Mouse (Mus musculus) C2C12 (cell line): ENCODE measurements around the gene Itpr1. TPM values are rescaled to one million over a fixed set of nuclear protein-coding genes. Genes with fewer than 3 reads are reported as not detected.

Experiments used
- H3K27me3 ChIP-seq: one replicate; pipeline ENCODE4 v1.6.1; 2011; ENCODE audit not compliant: control insufficient read depth, insufficient read depth, insufficient read length
- H3K36me3 ChIP-seq: one replicate; pipeline ENCODE4 v1.6.1; 2011; ENCODE audit not compliant: control insufficient read depth, insufficient read depth
- H3K4me3 ChIP-seq: one replicate; pipeline ENCODE4 v1.5.1; 2011; ENCODE audit warnings: mild to moderate bottlenecking, control low read depth; ENCODE audit not compliant: poor library complexity, insufficient read depth, severe bottlenecking
- H3K79me2 ChIP-seq: one replicate; pipeline ENCODE4 v1.6.1; 2011; ENCODE audit not compliant: control insufficient read depth, insufficient read depth
- H3K79me3 ChIP-seq: one replicate; pipeline ENCODE4 v1.6.1; 2011; ENCODE audit warnings: low read depth, control low read depth
- H3ac ChIP-seq: one replicate; pipeline ENCODE3; 2011; ENCODE audit warnings: low read depth; ENCODE audit not compliant: control insufficient read depth, insufficient read length
- CEBPB ChIP-seq: IDR thresholded peaks from one replicate; pipeline ENCODE4 v1.6.1; 2011; ENCODE audit warnings: low read depth, mild to moderate bottlenecking, control low read depth, moderate library complexity
- CTCF ChIP-seq: IDR thresholded peaks from one replicate; pipeline ENCODE4 v1.5.1; 2011; ENCODE audit not compliant: control insufficient read depth, insufficient read depth, insufficient read length
- FOSL1 ChIP-seq: IDR thresholded peaks from one replicate; pipeline ENCODE4 v1.8.0; 2011; ENCODE audit warnings: mild to moderate bottlenecking, low read length; ENCODE audit not compliant: poor library complexity, insufficient read depth, severe bottlenecking
- MAX ChIP-seq: IDR thresholded peaks from one replicate; pipeline ENCODE4 v1.6.1; 2011; ENCODE audit warnings: mild to moderate bottlenecking, control low read depth
- MYOD1 ChIP-seq: IDR thresholded peaks from one replicate; pipeline ENCODE4 v1.6.1; 2011; ENCODE audit warnings: low read depth; ENCODE audit not compliant: control insufficient read depth, insufficient read length
- MYOG ChIP-seq: IDR thresholded peaks from one replicate; pipeline ENCODE4 v1.6.1; 2011; ENCODE audit not compliant: control insufficient read depth, insufficient read length; ENCODE audit errors: extremely low read depth
- USF1 ChIP-seq: IDR thresholded peaks from one replicate; pipeline ENCODE4 v1.6.1; 2011; ENCODE audit warnings: low read depth, mild to moderate bottlenecking, control low read depth, moderate library complexity
- polyA plus RNA-seq: library from polyadenylated mRNA; unstranded; fragments of >200 nt; fragmentation: generic; extraction: Trizol; gene quantifications from one replicate; pipeline ENCODE4 v1.2.1, GENCODE M21; 2012; ENCODE audit warnings: missing spikeins

The Itpr1 gene
- polyA plus RNA-seq, 1 experiment, result 4.9 TPM

DNA sequence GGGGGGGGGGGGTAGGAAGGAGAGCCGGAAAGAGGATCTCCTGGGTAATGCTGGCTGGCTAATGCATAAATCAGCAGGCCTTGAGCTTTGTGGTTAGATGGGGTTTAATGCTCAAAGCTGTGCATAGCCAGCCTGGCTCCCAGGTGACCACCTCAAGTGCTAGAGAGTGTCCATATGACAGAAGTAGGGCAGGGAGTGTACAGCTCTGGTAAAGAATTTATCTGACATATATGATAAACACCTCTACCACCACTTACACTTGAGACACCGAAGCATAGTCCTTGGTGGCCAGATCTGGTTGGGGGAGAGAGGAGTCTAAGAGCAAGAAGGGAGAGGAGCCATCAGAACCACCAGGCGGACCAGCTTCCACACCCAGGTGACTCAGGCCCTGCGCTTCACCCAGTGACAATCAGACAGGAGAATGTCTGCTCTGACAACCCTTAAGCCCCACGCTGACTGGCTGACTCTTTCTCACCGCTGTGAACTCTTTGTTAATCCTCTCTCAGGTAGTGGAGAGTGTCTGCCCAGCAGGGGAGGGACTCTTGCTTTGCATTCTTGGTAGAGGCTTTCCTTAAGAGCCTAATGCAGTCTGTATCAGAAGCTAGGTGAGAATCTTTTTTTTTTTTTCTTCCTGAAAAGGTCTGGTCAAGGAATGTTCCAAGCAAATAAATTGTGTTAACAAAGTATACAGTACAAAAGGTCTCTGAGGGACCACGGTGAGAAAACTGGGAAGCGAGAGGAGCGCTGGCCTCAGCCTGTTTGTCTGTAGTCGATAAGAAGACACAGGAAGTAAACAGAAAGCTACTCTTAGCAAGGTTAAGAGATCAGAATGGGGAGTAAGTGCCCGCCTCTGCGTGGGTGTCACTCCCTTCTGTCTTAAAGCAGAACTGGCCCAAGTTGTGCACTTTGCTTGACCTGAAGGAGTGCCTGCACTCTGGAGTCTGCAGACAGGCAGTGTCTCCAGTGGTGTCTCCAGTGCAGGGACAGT lies 318.7 kb downstream of the Itpr1 start:
- Histone ChIP-seq H3K36me3 (no peaks in the 10 kb centered on the region), H3K4me3 (no peak overlapping the region), H3K79me2 (no peaks in the 10 kb centered on the region), H3K27me3 (no peaks in the 10 kb centered on the region), H3K79me3 (no peaks in the 10 kb centered on the region), H3ac (no peak overlapping the region)
- no peak for TF ChIP-seq CEBPB

GRCm38 (mm10) chr6:108532486-108533179 lies 319.7 kb downstream of the Itpr1 start:
- no peaks in the 10 kb centered on the region for H3K36me3 ChIP-seq
- TF ChIP-seq FOSL1 (no peak), CTCF (no peak), MYOD1 (no peak), CEBPB (no peak), MYOG (no peak)
- H3K79me2 ChIP-seq, result no peaks in the 10 kb centered on the region
- no peaks in the 10 kb centered on the region for H3K79me3 ChIP-seq
- no peaks in the 10 kb centered on the region for H3K27me3 ChIP-seq
- H3K4me3 ChIP-seq, result no peak overlapping the region
- H3ac ChIP-seq, result no peak overlapping the region

- Histone ChIP-seq H3K79me2 (no peaks in the 10 kb centered on the region), H3K27me3 (no peaks in the 10 kb centered on the region), H3K79me3 (no peaks in the 10 kb centered on the region), H3K4me3 (no peak overlapping the region), H3ac (no peak overlapping the region), H3K36me3 (no peaks in the 10 kb centered on the region)
- TF ChIP-seq USF1 (no peak), MAX (no peak), FOSL1 (no peak), MYOD1 (no peak), CEBPB (no peak), CTCF (no peak), MYOG (no peak)
Measured at GRCm38 (mm10) chr6:108534139-108534538, 321.2 kb downstream of the Itpr1 start.

DNA sequence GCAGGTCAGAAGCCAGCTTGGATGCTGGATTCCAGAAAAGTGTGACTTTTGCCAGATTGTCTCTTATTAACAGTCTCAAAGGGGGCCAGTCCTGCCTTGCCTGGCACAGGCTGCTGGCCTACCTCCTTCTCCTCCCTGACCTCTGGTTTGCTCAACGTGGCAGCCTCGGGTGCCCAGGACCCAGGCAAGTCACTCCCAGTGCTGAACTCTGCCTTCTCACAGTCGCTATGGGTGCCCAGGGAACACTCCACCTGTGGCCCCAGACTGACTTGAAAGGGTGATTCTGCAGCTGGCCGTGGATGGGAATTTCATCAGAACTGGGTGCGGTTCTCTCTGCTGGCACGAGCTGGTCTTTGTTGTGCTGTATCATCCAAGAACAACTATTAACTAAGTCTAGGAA lies 321.7 kb downstream of the Itpr1 start:
- Histone ChIP-seq H3K36me3 (no peaks in the 10 kb centered on the region), H3K27me3 (no peaks in the 10 kb centered on the region), H3K79me2 (no peaks in the 10 kb centered on the region), H3ac (no peak overlapping the region), H3K4me3 (no peak overlapping the region), H3K79me3 (no peaks in the 10 kb centered on the region)
- TF ChIP-seq FOSL1, result no peak
- TF ChIP-seq MYOG, result no peak
- TF ChIP-seq MAX, result no peak
- no peak for TF ChIP-seq USF1
- no peak for TF ChIP-seq CEBPB
- TF ChIP-seq CTCF, result no peak
- TF ChIP-seq MYOD1, result no peak

DNA sequence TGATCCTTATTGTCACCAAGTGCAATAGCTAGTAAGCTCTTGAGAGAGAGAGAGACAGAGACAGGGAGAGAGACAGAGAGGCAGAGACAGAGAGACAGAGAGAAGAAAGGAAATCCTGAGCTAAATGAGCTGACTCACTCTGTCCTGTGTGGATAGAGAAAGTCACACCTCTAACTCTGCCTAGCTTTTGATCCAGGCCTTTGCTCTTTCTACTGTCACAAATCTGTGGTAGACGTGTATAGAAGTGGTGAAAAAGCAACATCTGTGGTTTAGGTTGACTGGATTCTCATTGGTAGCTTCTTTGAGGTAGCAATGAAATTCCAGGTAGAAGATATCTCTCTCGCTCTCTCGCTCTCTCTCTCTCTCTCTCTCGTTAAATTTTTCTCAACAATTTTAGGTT lies 322.4 kb downstream of the Itpr1 start:
- no peak overlapping the region for H3K4me3 ChIP-seq
- H3K79me3 ChIP-seq, result no peaks in the 10 kb centered on the region
- H3ac ChIP-seq, result no peak overlapping the region
- no peaks in the 10 kb centered on the region for H3K79me2 ChIP-seq
- H3K36me3 ChIP-seq, result no peaks in the 10 kb centered on the region
- no peak for TF ChIP-seq CEBPB
- TF ChIP-seq MYOG, result no peak
- TF ChIP-seq MYOD1, result no peak
- H3K27me3 ChIP-seq, result no peaks in the 10 kb centered on the region

DNA sequence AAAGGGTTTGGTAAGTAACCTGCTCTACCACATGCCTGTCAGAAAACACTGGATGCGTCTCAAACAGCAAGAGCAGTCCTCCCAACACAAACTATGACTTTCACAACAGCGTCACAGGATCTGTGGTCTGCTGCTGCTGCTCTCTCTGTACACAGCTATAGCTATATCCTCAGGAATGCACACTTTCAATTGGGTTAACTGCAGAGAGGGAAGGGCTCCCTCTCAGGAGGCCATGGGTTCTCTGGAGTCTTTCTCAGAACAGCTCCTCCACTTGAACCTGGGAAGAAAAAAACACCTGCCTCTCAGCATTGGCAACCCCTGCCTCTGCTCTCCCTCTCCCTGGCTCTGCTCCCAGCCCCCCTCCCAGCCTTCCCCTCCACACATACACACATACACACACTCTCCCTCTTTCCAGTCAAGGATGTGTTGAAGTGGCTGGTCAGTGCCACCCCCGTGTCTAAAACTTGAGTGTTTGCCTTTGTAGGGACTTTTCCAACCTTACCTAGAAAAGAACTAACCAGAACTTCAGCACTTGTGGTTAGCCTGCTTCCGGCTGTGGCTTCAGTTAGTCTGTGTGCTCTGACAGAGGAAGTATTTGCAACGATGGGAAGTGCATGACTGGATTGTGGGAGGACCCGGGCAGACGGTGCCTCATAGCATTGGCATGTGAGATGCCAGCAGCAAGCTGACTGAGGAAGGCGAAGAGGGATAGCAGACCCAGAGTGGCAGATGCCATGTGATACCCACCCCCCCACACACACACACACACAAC lies 323.8 kb downstream of the Itpr1 start:
- no peaks in the 10 kb centered on the region for H3K79me3 ChIP-seq
- H3K36me3 ChIP-seq, result no peaks in the 10 kb centered on the region
- no peaks in the 10 kb centered on the region for H3K79me2 ChIP-seq
- no peak overlapping the region for H3K4me3 ChIP-seq
- H3K27me3 ChIP-seq, result no peaks in the 10 kb centered on the region
- no peak overlapping the region for H3ac ChIP-seq
- TF ChIP-seq CTCF, result no peak
- TF ChIP-seq MAX, result peak; percentile 55
- no peak for TF ChIP-seq MYOG
- TF ChIP-seq USF1, result peak; percentile 41
- TF ChIP-seq CEBPB, result peak; percentile 24
- TF ChIP-seq MYOD1, result peak; percentile 78
- TF ChIP-seq FOSL1, result peak; percentile 53
